Mouse (Mus musculus): ENCODE results near the gene Chrm1. TPM values are rescaled to one million over a fixed set of nuclear protein-coding genes. Genes with fewer than 3 reads are reported as not detected.

The Chrm1 gene
- polyA plus RNA-seq, 1 experiment from 2014 or later, result 0.98 TPM

DNA sequence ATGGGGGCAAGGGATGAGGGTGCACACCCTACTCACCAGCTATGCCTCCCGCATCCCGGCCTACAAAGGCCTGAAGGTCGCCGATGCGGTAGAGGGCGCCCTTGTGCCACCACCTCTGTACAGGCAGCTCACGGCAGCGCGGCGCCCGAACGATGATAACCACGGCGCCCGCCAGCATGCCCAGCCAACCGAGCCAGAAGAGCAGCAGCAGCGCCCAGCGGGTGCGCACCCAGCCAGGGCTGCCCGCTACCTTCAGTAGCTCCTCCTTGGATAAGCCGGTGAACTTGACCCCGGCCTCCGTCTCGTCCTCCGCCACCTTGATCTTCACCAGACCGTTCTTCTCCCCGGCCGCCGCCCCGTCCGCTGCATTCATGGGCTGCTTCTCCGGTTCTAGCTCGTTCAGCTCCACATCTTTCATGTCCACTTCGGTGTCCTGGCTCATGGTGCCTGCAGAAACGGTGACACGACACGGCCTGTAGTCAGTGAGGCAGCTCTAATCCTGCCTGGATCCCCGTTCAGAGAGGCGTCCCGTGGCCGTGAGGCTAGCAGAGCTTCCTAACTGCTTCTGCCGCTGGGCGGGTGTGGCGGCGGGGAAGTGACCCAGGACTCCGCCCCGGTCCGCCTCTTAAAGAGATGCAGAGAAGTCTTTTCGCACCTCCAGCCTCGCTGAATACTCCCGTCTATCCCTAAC, 49.9 kb downstream of the Chrm1 start:
- TF ChIP-seq CTCF (IDR thresholded peaks at IDR 0.05; ENCODE audit: low read depth), result peak; percentile 91
- Histone ChIP-seq H3K27me3 (replicated peaks; ENCODE audit: control insufficient read depth, insufficient read depth, low read length) (no peaks in the 10 kb centered on the region), H3K4me3 (ENCODE audit: low read depth, low read length) (peak overlapping the region; percentile 96), H3K9ac (ENCODE audit: low read depth, low read length) (peak overlapping the region; percentile 90), H3K9me3 (ENCODE audit: control insufficient read depth) (no peaks in the 10 kb centered on the region), H3K4me1 (replicated peaks; ENCODE audit: control insufficient read depth, insufficient read depth, low read length) (no peaks in the 10 kb centered on the region), H3K4me2 (replicated peaks; ENCODE audit: low read depth) (peak overlapping the region; percentile 69), H3K27ac (ENCODE audit: low read depth, low read length) (peak overlapping the region; percentile 97), H3K36me3 (ENCODE audit: control insufficient read depth, insufficient read depth) (peaks cover 24% of the 10 kb centered on the region)
- WGBS, result under 1% methylated on average over 51 of the region's 51 CpGs
- peak; percentile 83 for ATAC-seq

DNA sequence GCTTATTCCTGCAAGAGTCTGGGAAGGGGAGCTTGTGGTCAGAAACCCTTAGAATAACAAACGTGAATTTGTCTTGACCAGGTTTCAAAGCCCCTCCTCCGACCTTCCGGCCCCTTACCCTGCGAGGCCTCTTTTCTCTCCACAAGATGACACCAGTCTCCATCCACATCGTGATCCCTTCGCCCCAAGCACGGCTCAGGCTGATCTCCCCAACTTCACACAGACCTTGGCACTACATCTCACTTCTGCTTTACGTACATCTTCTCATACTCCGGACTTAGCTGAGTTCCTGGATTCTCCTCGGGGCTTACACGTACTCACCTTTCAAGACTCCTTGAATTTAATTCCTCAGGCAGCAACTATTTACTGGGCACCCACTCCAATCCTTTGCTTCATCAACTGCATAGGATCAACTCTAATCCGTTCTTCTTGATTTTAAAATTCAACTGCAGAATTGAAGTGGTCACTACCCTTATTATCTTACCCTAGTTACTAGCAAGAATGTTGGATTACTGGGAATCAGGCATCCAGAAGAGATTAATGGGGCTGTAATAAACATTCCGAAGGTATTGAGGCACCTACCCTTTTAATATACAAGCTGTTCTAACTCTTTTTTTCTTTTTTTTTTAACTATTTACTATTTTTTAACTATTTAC, 50.5 kb downstream of the Chrm1 start:
- peak overlapping the region; percentile 96 for H3K4me3 ChIP-seq (ENCODE audit: low read depth, low read length)
- H3K27ac ChIP-seq (ENCODE audit: low read depth, low read length), result peak overlapping the region; percentile 97
- peak overlapping the region; percentile 90; the same call in 1 of the 2 replicates for H3K9ac ChIP-seq (ENCODE audit: low read depth, low read length)
- H3K4me2 ChIP-seq (replicated peaks; ENCODE audit: low read depth), result peak overlapping the region; percentile 69
- 8% methylated on average over 13 of the region's 13 CpGs for WGBS
- H3K9me3 ChIP-seq (ENCODE audit: control insufficient read depth), result no peaks in the 10 kb centered on the region
- ATAC-seq, result no peak
- H3K36me3 ChIP-seq (ENCODE audit: control insufficient read depth, insufficient read depth), result peaks cover 18% of the 10 kb centered on the region
- H3K4me1 ChIP-seq (replicated peaks; ENCODE audit: control insufficient read depth, insufficient read depth, low read length), result no peaks in the 10 kb centered on the region
- no peak for TF ChIP-seq CTCF (IDR thresholded peaks at IDR 0.05; ENCODE audit: low read depth)
- H3K27me3 ChIP-seq (replicated peaks; ENCODE audit: control insufficient read depth, insufficient read depth, low read length), result no peaks in the 10 kb centered on the region

DNA sequence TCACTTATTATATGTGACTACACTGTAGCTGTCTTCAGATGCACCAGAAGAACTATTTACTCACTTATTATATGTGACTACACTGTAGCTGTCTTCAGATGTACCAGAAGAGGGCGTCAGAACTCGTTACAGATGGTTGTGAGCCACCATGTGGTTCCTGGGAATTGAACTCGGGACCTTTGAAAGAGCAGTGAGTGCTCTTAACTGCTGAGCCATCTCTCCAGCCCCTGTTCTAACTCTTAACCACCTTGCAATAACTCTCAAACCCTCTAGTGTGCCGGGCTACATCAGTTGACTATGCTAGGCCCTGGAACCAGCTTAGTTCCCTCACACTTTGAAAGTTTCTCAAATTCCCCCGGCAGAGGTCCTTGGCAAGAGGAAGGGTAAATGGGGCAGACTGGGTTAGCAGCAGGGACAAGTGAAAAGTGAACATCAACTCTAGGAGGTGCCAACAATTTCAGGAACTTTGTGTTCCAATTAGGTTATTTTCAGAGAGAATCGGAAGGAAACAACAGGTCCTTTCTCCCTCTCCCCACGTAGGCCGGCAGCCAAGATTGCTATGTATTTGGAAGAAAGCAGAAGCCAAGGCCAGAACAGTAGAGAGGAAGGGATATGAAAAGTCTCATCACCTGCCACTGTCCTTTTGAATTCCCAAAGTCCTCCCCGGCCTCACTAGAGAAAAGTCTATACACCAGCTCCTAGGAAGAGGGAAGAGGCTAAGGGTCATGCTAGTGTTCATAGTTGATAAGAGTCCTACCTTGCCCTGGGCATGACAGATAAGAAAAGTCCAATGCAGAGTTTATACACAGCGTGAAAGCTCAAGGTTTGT, 51.3 kb downstream of the Chrm1 start:
- Histone ChIP-seq H3K4me2 (replicated peaks; ENCODE audit: low read depth) (0 out of 2 replicates have a peak overlapping the region, but pooled peaks have one; percentile 69), H3K27ac (ENCODE audit: low read depth, low read length) (peak overlapping the region; percentile 97), H3K9me3 (ENCODE audit: control insufficient read depth) (no peaks in the 10 kb centered on the region), H3K4me1 (replicated peaks; ENCODE audit: control insufficient read depth, insufficient read depth, low read length) (no peaks in the 10 kb centered on the region), H3K36me3 (ENCODE audit: control insufficient read depth, insufficient read depth) (peaks cover 10% of the 10 kb centered on the region), H3K4me3 (ENCODE audit: low read depth, low read length) (no peak overlapping the region), H3K27me3 (replicated peaks; ENCODE audit: control insufficient read depth, insufficient read depth, low read length) (no peaks in the 10 kb centered on the region), H3K9ac (ENCODE audit: low read depth, low read length) (no peak overlapping the region)
- peak; percentile 31 for ATAC-seq
- TF ChIP-seq CTCF (IDR thresholded peaks at IDR 0.05; ENCODE audit: low read depth), result peak; percentile 34
- 55% methylated on average over 10 of the region's 10 CpGs for WGBS

DNA sequence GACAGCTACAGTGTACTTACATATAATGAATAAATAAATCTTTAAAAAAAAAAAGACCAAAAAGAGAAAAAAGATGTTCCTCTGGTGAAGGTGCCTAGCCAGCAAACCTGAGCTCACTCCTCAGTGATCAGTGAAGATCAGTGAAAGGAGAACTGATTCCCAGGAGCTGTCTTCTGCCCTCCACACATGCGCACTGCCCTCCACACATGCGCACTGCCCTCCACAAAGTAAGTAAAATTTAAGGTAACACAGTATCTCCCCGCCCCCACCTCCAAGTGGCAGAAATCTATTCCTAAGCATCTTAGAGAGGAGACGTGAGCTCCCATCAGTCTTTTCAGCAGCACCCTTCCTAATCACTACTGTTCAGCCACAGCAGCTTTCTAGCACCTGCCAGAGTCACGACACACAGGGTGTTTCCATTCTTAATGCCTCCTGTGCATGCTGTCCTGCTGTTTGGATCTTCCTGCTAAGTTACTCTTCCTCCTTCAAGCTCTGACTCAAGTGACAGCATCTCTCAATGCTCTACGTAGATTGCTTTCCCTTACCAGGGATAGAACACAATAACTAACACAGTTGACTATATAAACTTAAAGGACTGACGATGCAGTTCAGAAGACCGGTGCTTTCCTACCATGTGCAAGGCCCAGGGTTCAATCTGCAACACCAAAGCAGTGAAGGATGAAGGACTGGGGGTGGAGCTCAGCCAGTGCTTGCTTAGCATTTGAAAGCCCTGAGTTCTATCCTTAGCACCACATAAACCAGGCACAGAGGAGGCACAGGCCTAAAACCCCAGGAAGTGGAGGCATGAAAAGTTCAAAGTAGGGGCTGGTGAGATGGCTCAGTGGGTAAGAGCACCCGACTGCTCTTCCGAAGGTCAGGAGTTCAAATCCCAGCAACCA, 52.5 kb downstream of the Chrm1 start:
- Histone ChIP-seq H3K4me1 (replicated peaks; ENCODE audit: control insufficient read depth, insufficient read depth, low read length) (no peaks in the 10 kb centered on the region), H3K27me3 (replicated peaks; ENCODE audit: control insufficient read depth, insufficient read depth, low read length) (no peaks in the 10 kb centered on the region), H3K27ac (ENCODE audit: low read depth, low read length) (peak overlapping the region; percentile 47), H3K36me3 (ENCODE audit: control insufficient read depth, insufficient read depth) (no peaks in the 10 kb centered on the region), H3K4me2 (replicated peaks; ENCODE audit: low read depth) (no peak overlapping the region), H3K9ac (ENCODE audit: low read depth, low read length) (no peak overlapping the region), H3K9me3 (ENCODE audit: control insufficient read depth) (no peaks in the 10 kb centered on the region), H3K4me3 (ENCODE audit: low read depth, low read length) (no peak overlapping the region)
- 83% methylated on average over 10 of the region's 10 CpGs for WGBS
- TF ChIP-seq CTCF (IDR thresholded peaks at IDR 0.05; ENCODE audit: low read depth), result no peak
- ATAC-seq, result no peak

DNA sequence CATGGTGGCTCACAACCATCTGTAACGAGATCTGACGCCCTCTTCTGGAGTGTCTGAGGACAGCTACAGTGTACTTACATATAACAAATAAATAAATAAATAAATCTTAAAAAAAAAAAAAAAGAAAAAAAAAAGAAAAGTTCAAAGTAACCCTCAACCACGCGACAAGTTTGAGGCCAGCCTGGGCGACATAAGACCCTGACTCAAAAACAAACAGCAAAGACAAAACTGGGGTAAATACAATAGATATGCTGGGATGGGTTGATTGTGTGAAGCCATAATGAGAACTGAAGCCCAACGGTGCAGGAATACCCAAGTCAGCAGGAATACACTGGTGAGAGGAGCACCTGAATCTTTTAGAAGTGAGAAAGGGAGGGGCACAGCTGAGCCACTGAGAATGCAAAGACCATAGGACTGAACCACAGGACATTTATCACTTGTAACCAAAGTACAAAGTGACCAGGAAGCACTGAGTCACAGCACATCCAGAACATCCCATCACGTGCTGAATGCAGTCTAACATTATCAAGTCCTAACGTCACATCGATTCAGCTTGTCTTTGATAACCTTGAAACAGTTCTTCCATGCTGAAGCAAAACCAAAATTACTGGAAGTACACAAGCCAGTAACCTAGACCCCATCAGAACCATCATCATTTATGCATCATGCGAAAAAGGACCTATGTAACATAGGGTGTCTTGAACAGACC, 53.3 kb downstream of the Chrm1 start:
- no peak overlapping the region for H3K9ac ChIP-seq (ENCODE audit: low read depth, low read length)
- H3K4me3 ChIP-seq (ENCODE audit: low read depth, low read length), result no peak overlapping the region
- H3K9me3 ChIP-seq (ENCODE audit: control insufficient read depth), result no peaks in the 10 kb centered on the region
- H3K27me3 ChIP-seq (replicated peaks; ENCODE audit: control insufficient read depth, insufficient read depth, low read length), result no peaks in the 10 kb centered on the region
- H3K27ac ChIP-seq (ENCODE audit: low read depth, low read length), result peak overlapping the region; percentile 58; the same call in 1 of the 2 replicates
- H3K4me1 ChIP-seq (replicated peaks; ENCODE audit: control insufficient read depth, insufficient read depth, low read length), result no peaks in the 10 kb centered on the region
- no peak for TF ChIP-seq CTCF (IDR thresholded peaks at IDR 0.05; ENCODE audit: low read depth)
- H3K36me3 ChIP-seq (ENCODE audit: control insufficient read depth, insufficient read depth), result no peaks in the 10 kb centered on the region
- peak; percentile 23; the same call in 1 of the 2 replicates for ATAC-seq
- WGBS, result 60% methylated on average over 8 of the region's 10 CpGs
- H3K4me2 ChIP-seq (replicated peaks; ENCODE audit: low read depth), result no peak overlapping the region

Data from intestine, postnatal 0 days (tissue).